ENCODE assay signal across 11 mouse cellular contexts in the genomic region with DNA sequence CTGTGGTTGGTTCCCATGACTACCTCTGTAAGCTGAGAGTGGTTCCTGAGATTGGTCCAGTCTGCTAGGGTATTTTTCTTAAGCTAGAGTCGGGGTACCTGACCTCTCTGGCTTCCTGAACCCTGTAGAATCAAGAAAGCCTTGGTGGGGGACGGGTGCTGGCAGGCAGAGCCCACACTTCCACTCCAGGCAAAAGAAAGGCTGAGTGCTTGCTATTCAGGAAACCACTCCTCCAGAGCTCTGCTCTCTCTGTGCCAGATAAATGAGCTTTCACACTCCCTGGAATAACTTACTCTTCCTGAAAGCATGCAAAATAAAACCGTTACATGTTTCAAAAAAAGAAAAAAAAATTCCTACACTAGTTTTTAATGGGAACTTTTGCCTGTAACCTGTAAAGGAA. TPM values are rescaled to one million over a fixed set of nuclear protein-coding genes. Genes with fewer than 3 reads are reported as not detected.
DNase-seq lines count a peak whose midpoint lies in the region; ATAC-seq lines count a peak whose summit lies in the region.
"Had no signal": no experiment of that assay in that cellular context is flagged by ENCODE, and none has a peak within 500 bp of the region (broad histone marks: within the 10 kb centered on the region; RNA-seq: fewer than 3 reads in every experiment).

No protein-coding gene starts in this region.

- H3K4me1 ChIP-seq in kidney, embryonic 15.5 days, result peaks cover 18% of the 10 kb centered on the region; the same call in 1 of the 2 replicates
- peaks cover 9% of the 10 kb centered on the region for H3K4me1 ChIP-seq in megakaryocyte, embryonic 14.5 days
- peaks cover 22% of the 10 kb centered on the region for H3K4me1 ChIP-seq in heart, embryonic 13.5 days
- H3K4me1 ChIP-seq in midbrain, embryonic 16.5 days (ENCODE audit: control insufficient read depth, insufficient read depth, low read length), result peaks cover 17% of the 10 kb centered on the region
- H3K4me1 ChIP-seq: liver, embryonic 13.5 days had no signal

- no peaks in the 10 kb centered on the region for H3K36me3 ChIP-seq in kidney, embryonic 15.5 days
- no peaks in the 10 kb centered on the region for H3K36me3 ChIP-seq in megakaryocyte, embryonic 14.5 days (replicated peaks; ENCODE audit: low read length)
- H3K36me3 ChIP-seq in heart, embryonic 13.5 days, result no peaks in the 10 kb centered on the region
- no peaks in the 10 kb centered on the region for H3K36me3 ChIP-seq in midbrain, embryonic 16.5 days (ENCODE audit: control insufficient read depth, insufficient read depth, low read length)
- H3K36me3 ChIP-seq: embryonic facial prominence, embryonic 13.5 days; liver, embryonic 13.5 days had no signal

- no peak for DNase-seq in kidney, adult 11 months
- no peak for DNase-seq in thymus, postnatal 36 days
- DNase-seq: cerebellum, adult 11 months; gastrocnemius, postnatal 10 days; liver, embryonic 13.5 days had no signal

- H3K4me2 ChIP-seq in kidney, embryonic 15.5 days, result no peak overlapping the region
- H3K4me2 ChIP-seq in heart, embryonic 13.5 days, result peak overlapping the region; percentile 23
- peak overlapping the region; percentile 12; the same call in 1 of the 2 replicates for H3K4me2 ChIP-seq in midbrain, embryonic 16.5 days (ENCODE audit: low read length)
- H3K4me2 ChIP-seq: embryonic facial prominence, embryonic 13.5 days; liver, embryonic 13.5 days had no signal

- H3K4me3 ChIP-seq in kidney, embryonic 15.5 days (replicated peaks), result no peak overlapping the region
- H3K4me3 ChIP-seq in megakaryocyte, embryonic 14.5 days (replicated peaks), result peak overlapping the region; percentile 23
- no peak overlapping the region for H3K4me3 ChIP-seq in heart, embryonic 13.5 days
- H3K4me3 ChIP-seq in midbrain, embryonic 16.5 days (ENCODE audit: low read depth, low read length), result no peak overlapping the region
- H3K4me3 ChIP-seq: embryonic facial prominence, embryonic 13.5 days; liver, embryonic 13.5 days had no signal

- H3K27ac ChIP-seq in kidney, embryonic 15.5 days, result peak overlapping the region; percentile 41; the same call in 1 of the 2 replicates
- H3K27ac ChIP-seq in heart, embryonic 13.5 days (replicated peaks), result peak overlapping the region; percentile 71
- no peak overlapping the region for H3K27ac ChIP-seq in midbrain, embryonic 16.5 days (ENCODE audit: low read length)
- H3K27ac ChIP-seq: embryonic facial prominence, embryonic 13.5 days; liver, embryonic 13.5 days had no signal

- no peaks in the 10 kb centered on the region for H3K27me3 ChIP-seq in kidney, embryonic 15.5 days
- peaks cover 4% of the 10 kb centered on the region for H3K27me3 ChIP-seq in megakaryocyte, embryonic 14.5 days (replicated peaks)
- no peaks in the 10 kb centered on the region for H3K27me3 ChIP-seq in heart, embryonic 13.5 days (replicated peaks)
- no peaks in the 10 kb centered on the region for H3K27me3 ChIP-seq in midbrain, embryonic 16.5 days (ENCODE audit: control insufficient read depth, insufficient read depth, low read depth, low read length)
- H3K27me3 ChIP-seq: embryonic facial prominence, embryonic 13.5 days; liver, embryonic 13.5 days had no signal

- H3K9ac ChIP-seq in kidney, embryonic 15.5 days, result no peak overlapping the region
- H3K9ac ChIP-seq in heart, embryonic 13.5 days, result 0 out of 2 replicates have a peak overlapping the region, but pooled peaks have one; percentile 45
- no peak overlapping the region for H3K9ac ChIP-seq in midbrain, embryonic 16.5 days (ENCODE audit: low read depth, low read length)
- H3K9ac ChIP-seq: embryonic facial prominence, embryonic 13.5 days; liver, embryonic 13.5 days had no signal

- no peaks in the 10 kb centered on the region for H3K9me3 ChIP-seq in kidney, embryonic 15.5 days (replicated peaks)
- H3K9me3 ChIP-seq in megakaryocyte, embryonic 14.5 days, result no peaks in the 10 kb centered on the region
- no peaks in the 10 kb centered on the region for H3K9me3 ChIP-seq in heart, embryonic 13.5 days
- no peaks in the 10 kb centered on the region for H3K9me3 ChIP-seq in midbrain, embryonic 16.5 days (replicated peaks; ENCODE audit: control insufficient read depth, low read length, poor library complexity, severe bottlenecking)
- H3K9me3 ChIP-seq: embryonic facial prominence, embryonic 13.5 days; liver, embryonic 13.5 days had no signal

- WGBS in kidney, embryonic 15.5 days, result 19% methylated on average over 3 of the region's 3 CpGs
- 12% methylated on average over 3 of the region's 3 CpGs for WGBS in heart, embryonic 13.5 days
- WGBS in midbrain, embryonic 16.5 days, result 15% methylated on average over 3 of the region's 3 CpGs

- ATAC-seq in kidney, embryonic 15.5 days (replicated peaks; ENCODE audit: low FRiP score), result 0 out of 2 replicates have a peak, but pooled peaks have one; percentile 46
- no peak for ATAC-seq in megakaryocyte, adult 5-6 weeks (ENCODE audit: poor library complexity, severe bottlenecking)
- ATAC-seq in heart, embryonic 13.5 days (ENCODE audit: extremely low read depth, insufficient number of reproducible peaks, low FRiP score, low TSS enrichment), result no peak
- ATAC-seq in midbrain, embryonic 16.5 days, result peak; percentile 72

RNA-seq across cellular contexts. Expression of a gene that starts 38.5 kb away (rescaled TPM):
- 15.3 and 17.0 TPM in 2 replicates for polyA plus RNA-seq in kidney, embryonic 15.5 days (2015; fragmentation: Nextera tagmentation; extraction: Ambion mirVana)
- polyA plus RNA-seq in megakaryocyte, embryonic 14.5 days (2012; ENCODE audit: insufficient read depth, low replicate concordance), result 0.13 TPM in 1 of 2 replicates, not detected in the other
- 11.4 and 12.2 TPM in 2 replicates for total RNA-seq in megakaryocyte, adult 5-6 weeks (2015)
- 5.3 and 8.8 TPM in 2 replicates for total RNA-seq in megakaryocyte, adult 5-6 weeks (2017)
- polyA plus RNA-seq in heart, embryonic 13.5 days (2015; fragmentation: Nextera tagmentation; extraction: Ambion mirVana), result 6.2 and 6.9 TPM in 2 replicates
- 34.8 and 38.7 TPM in 2 replicates for polyA plus RNA-seq in midbrain, embryonic 16.5 days (2015; fragmentation: Nextera tagmentation; extraction: Ambion mirVana)

RNA-seq across cellular contexts. Expression of a gene that starts 38.5 kb away (rescaled TPM):
- 38.6 and 40.7 TPM in 2 replicates for polyA plus RNA-seq in kidney, embryonic 15.5 days (2015; fragmentation: Nextera tagmentation; extraction: Ambion mirVana)
- polyA plus RNA-seq in megakaryocyte, embryonic 14.5 days (2012; ENCODE audit: insufficient read depth, low replicate concordance), result 1.5 TPM in 1 of 2 replicates, not detected in the other
- total RNA-seq in megakaryocyte, adult 5-6 weeks (2015), result 38.3 and 44.2 TPM in 2 replicates
- 43.9 and 44.6 TPM in 2 replicates for total RNA-seq in megakaryocyte, adult 5-6 weeks (2017)
- polyA plus RNA-seq in heart, embryonic 13.5 days (2015; fragmentation: Nextera tagmentation; extraction: Ambion mirVana), result 27.8 and 30.4 TPM in 2 replicates
- 30.1 TPM in 2 replicates for polyA plus RNA-seq in midbrain, embryonic 16.5 days (2015; fragmentation: Nextera tagmentation; extraction: Ambion mirVana)

Comparison
In these comparisons a context has a peak if more than half of its experiments do, and no peak if none do; other contexts are left out.
1. ATAC-seq: peak in kidney, embryonic 15.5 days (single experiment) and midbrain, embryonic 16.5 days (single experiment); none in megakaryocyte, adult 5-6 weeks (single experiment) and heart, embryonic 13.5 days (single experiment).
2. RNA of a gene that starts 38.5 kb away (polyA plus RNA-seq): 38.6 to 40.7 TPM in kidney, embryonic 15.5 days, 30.1 TPM in midbrain, embryonic 16.5 days and 27.8 to 30.4 TPM in heart, embryonic 13.5 days; 1.5 TPM in megakaryocyte, embryonic 14.5 days; every median in the first group is over 10 times any median in the second.